Mouse (Mus musculus) hindlimb bud, embryonic 11.5 days (tissue): ENCODE measurements around the gene Il33.
A peak's percentile ranks its signal among the peaks of the same experiment; 100 is the strongest.
"Not testable (repeated sequence)": the region's sequence is repeated elsewhere in the genome, so short reads cannot be mapped to it uniquely, and the experiment has no call there.

Source experiments
- DNase-seq: peaks from one replicate; pipeline ENCODE4 v3.0.0-alpha.2; 2012; ENCODE audit warnings: low read depth, low spot score; ENCODE audit errors: extremely low spot score

The Il33 gene

GRCm38 (mm10) chr19:29937445-29937844, 12.5 kb downstream of the Il33 start:
- no peak for DNase-seq

GRCm38 (mm10) chr19:29940239-29940638, 15.3 kb downstream of the Il33 start:
- no peak for DNase-seq

GRCm38 (mm10) chr19:29941208-29941607, 16.3 kb downstream of the Il33 start:
- DNase-seq: no peak

- no peak for DNase-seq
Measured at GRCm38 (mm10) chr19:29942358-29942757, 17.4 kb downstream of the Il33 start.

GRCm38 (mm10) chr19:29944426-29944825, 19.5 kb downstream of the Il33 start:
- no peak for DNase-seq

- not testable (repeated sequence) for DNase-seq
Measured at GRCm38 (mm10) chr19:29944935-29945334, 20.0 kb downstream of the Il33 start.

GRCm38 (mm10) chr19:29945557-29946422, 20.9 kb downstream of the Il33 start:
- no peak for DNase-seq

- no peak for DNase-seq
Measured at GRCm38 (mm10) chr19:29946423-29946716, 21.5 kb downstream of the Il33 start.

- DNase-seq: no peak
Measured at GRCm38 (mm10) chr19:29947056-29947455, 22.1 kb downstream of the Il33 start.

- DNase-seq: peak; percentile 47
Measured at GRCm38 (mm10) chr19:29947891-29948801, 23.2 kb downstream of the Il33 start.

- no peak for DNase-seq
Measured at GRCm38 (mm10) chr19:29952538-29952937, 27.6 kb downstream of the Il33 start.

- no peak for DNase-seq
Measured at GRCm38 (mm10) chr19:29953833-29954232, 28.9 kb downstream of the Il33 start.

- no peak for DNase-seq
Measured at GRCm38 (mm10) chr19:29955454-29955853, 30.5 kb downstream of the Il33 start.

GRCm38 (mm10) chr19:29960906-29961305, 36.0 kb downstream of the Il33 start:
- no peak for DNase-seq

GRCm38 (mm10) chr19:29961842-29962241, 36.9 kb downstream of the Il33 start:
- no peak for DNase-seq

GRCm38 (mm10) chr19:29963598-29964092, 38.7 kb downstream of the Il33 start:
- no peak for DNase-seq

- DNase-seq: no peak
Measured at GRCm38 (mm10) chr19:29967960-29968359, 43.0 kb downstream of the Il33 start.

- DNase-seq: no peak
Measured at GRCm38 (mm10) chr19:29973396-29973795, 48.5 kb downstream of the Il33 start.

- no peak for DNase-seq
Measured at GRCm38 (mm10) chr19:29978847-29979246, 53.9 kb downstream of the Il33 start.

GRCm38 (mm10) chr19:29979452-29980089, 54.7 kb downstream of the Il33 start:
- no peak for DNase-seq
